Mouse (Mus musculus): Measurements from ENCODE around the gene Pecam1. TPM values are rescaled to one million over a fixed set of nuclear protein-coding genes. Genes with fewer than 3 reads are reported as not detected.

Gene Pecam1
- polyA plus RNA-seq, 1 experiment from 2014 or later = 172 TPM

DNA sequence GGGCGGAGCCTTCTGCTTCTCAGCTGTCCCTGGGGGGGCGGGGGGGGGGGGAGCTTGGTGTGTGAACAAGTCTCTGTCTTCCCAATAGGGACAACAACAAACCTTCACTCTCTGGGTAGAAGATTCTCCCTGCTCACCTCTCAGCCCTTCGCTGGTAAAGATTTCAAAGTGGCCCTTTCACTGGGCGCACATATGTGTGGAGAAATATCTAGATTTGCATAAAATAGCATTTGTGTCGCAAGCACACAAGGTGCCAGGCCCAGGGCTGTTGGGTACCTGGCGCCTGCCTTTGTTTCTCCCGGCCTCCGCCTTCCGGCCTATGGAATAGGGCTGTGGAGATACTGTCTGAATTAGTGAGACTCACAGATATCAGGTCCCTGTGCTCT lies 12.4 kb upstream of the Pecam1 start:
- no peak for DNase-seq (ENCODE audit: low spot score)
- Histone ChIP-seq H3K9me3 (ENCODE audit: low read length) (no peaks in the 10 kb centered on the region), H3K4me1 (ENCODE audit: insufficient read depth, low read depth, low read length) (peaks cover 6% of the 10 kb centered on the region; the same call in 1 of the 2 replicates), H3K27me3 (replicated peaks; ENCODE audit: insufficient read depth, low read length) (no peaks in the 10 kb centered on the region), H3K4me2 (replicated peaks; ENCODE audit: low read depth, low read length) (no peak overlapping the region), H3K4me3 (ENCODE audit: low read depth, low read length) (no peak overlapping the region), H3K27ac (ENCODE audit: low read length) (peak overlapping the region; percentile 77), H3K9ac (replicated peaks; ENCODE audit: low read depth) (no peak overlapping the region), H3K36me3 (ENCODE audit: insufficient read depth, low read length) (peaks cover 1% of the 10 kb centered on the region; the same call in 1 of the 2 replicates)
- 65% methylated on average over 9 of the region's 9 CpGs for WGBS
- no peak for ATAC-seq
- no peak for TF ChIP-seq EP300 (IDR thresholded peaks at IDR 0.05)
- no peak for TF ChIP-seq CTCF (IDR thresholded peaks at IDR 0.05)

GRCm38 (mm10) chr11:106762139-106762799 lies 11.8 kb upstream of the Pecam1 start:
- Histone ChIP-seq H3K36me3 (ENCODE audit: insufficient read depth, low read length) (no peaks in the 10 kb centered on the region), H3K9me3 (ENCODE audit: low read length) (no peaks in the 10 kb centered on the region), H3K4me2 (replicated peaks; ENCODE audit: low read depth, low read length) (no peak overlapping the region), H3K4me3 (ENCODE audit: low read depth, low read length) (no peak overlapping the region), H3K9ac (replicated peaks; ENCODE audit: low read depth) (no peak overlapping the region), H3K27ac (ENCODE audit: low read length) (peak overlapping the region; percentile 77), H3K4me1 (ENCODE audit: insufficient read depth, low read depth, low read length) (peaks cover 6% of the 10 kb centered on the region; the same call in 1 of the 2 replicates), H3K27me3 (replicated peaks; ENCODE audit: insufficient read depth, low read length) (no peaks in the 10 kb centered on the region)
- WGBS = 32% methylated on average over 5 of the region's 5 CpGs
- peak; percentile 91 for DNase-seq (ENCODE audit: low spot score)
- TF ChIP-seq CTCF (IDR thresholded peaks at IDR 0.05) = no peak
- no peak for TF ChIP-seq EP300 (IDR thresholded peaks at IDR 0.05)
- peak; percentile 92 for ATAC-seq

DNA sequence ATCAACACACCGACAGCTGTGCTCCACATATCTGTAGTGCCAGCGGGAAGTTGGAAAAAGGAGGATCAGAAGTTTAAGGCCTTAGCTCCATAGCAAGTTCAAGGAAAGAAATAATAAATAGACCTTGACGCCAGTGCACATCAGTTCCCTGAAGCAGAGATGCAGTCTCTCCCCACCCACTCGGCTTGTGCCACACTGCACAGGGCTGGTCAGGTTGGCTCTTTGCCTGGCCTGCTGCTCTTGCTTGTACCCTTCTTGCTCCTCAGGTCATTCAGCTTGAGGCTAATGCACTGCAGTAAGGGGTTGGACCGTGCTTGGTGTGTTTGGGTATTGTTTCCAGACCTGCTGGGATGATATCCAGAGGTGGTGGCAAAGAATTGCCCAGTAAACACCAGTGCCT lies 10.1 kb upstream of the Pecam1 start:
- Histone ChIP-seq H3K9ac (replicated peaks; ENCODE audit: low read depth) (no peak overlapping the region), H3K27ac (ENCODE audit: low read length) (no peak overlapping the region), H3K27me3 (replicated peaks; ENCODE audit: insufficient read depth, low read length) (no peaks in the 10 kb centered on the region), H3K36me3 (ENCODE audit: insufficient read depth, low read length) (no peaks in the 10 kb centered on the region), H3K4me3 (ENCODE audit: low read depth, low read length) (no peak overlapping the region), H3K9me3 (ENCODE audit: low read length) (no peaks in the 10 kb centered on the region), H3K4me1 (ENCODE audit: insufficient read depth, low read depth, low read length) (peaks cover 6% of the 10 kb centered on the region; the same call in 1 of the 2 replicates), H3K4me2 (replicated peaks; ENCODE audit: low read depth, low read length) (no peak overlapping the region)
- TF ChIP-seq EP300 (IDR thresholded peaks at IDR 0.05) (no peak), CTCF (IDR thresholded peaks at IDR 0.05) (no peak)
- WGBS = 95% methylated on average over 5 of the region's 5 CpGs
- ATAC-seq = no peak
- no peak for DNase-seq (ENCODE audit: low spot score)

DNA sequence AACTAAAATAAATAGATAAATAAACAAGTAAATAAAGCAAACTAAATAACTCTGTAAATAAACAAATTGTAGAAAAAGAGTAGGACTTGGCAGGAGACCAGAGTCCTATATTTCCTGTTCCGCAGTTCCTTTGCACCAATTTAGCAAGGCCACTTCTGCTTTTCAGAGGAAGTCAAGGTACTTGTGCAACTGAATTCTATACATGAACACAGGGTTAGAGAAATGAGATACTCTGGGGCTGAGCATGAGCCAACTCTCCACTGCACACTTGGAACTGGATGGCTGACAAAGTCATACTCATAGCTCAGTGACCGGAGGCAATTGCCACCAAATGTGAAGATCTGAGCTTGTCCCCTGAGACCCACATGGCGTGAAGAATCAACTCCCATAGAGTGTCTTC lies 8.6 kb upstream of the Pecam1 start:
- H3K27me3 ChIP-seq (replicated peaks; ENCODE audit: insufficient read depth, low read length) = no peaks in the 10 kb centered on the region
- 79% methylated on average over 3 of the region's 3 CpGs for WGBS
- no peak for TF ChIP-seq CTCF (IDR thresholded peaks at IDR 0.05)
- no peak for TF ChIP-seq EP300 (IDR thresholded peaks at IDR 0.05)

DNA sequence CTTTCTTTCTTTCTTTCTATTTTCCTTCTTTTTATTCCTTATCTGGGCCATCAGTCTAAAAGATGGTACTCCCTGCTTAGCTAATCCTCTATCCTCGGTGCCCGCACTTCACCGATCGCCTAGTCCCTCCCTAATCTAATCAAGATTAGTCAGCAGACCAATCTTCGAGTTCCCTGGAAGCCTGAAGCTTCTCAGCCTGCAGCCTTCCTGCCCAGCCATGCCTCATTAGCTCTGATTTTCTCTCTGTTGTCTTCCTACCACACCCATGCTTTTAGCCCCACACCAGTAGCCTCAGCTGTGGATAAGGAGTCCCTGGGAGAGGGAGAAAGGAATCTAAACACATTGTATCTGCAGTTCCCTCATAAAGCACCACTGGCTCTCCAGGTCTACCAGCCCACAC lies 5.2 kb upstream of the Pecam1 start:
- no peak for ATAC-seq
- no peak overlapping the region for H3K4me2 ChIP-seq (replicated peaks; ENCODE audit: low read depth, low read length)

More for the DNA sequence above, 8.6 kb upstream of the Pecam1 start:
- H3K36me3 ChIP-seq (ENCODE audit: insufficient read depth, low read length) = no peaks in the 10 kb centered on the region
- DNase-seq (ENCODE audit: low spot score) (peak; percentile 38), ATAC-seq (no peak)
- no peaks in the 10 kb centered on the region for H3K9me3 ChIP-seq (ENCODE audit: low read length)
- H3K4me3 ChIP-seq (ENCODE audit: low read depth, low read length) = no peak overlapping the region
- peaks cover 6% of the 10 kb centered on the region; the same call in 1 of the 2 replicates for H3K4me1 ChIP-seq (ENCODE audit: insufficient read depth, low read depth, low read length)
- no peak overlapping the region for H3K9ac ChIP-seq (replicated peaks; ENCODE audit: low read depth)
- no peak overlapping the region for H3K27ac ChIP-seq (ENCODE audit: low read length)
- no peak overlapping the region for H3K4me2 ChIP-seq (replicated peaks; ENCODE audit: low read depth, low read length)

GRCm38 (mm10) chr11:106753314-106753713 lies 2.9 kb upstream of the Pecam1 start:
- no peak for ATAC-seq
- Histone ChIP-seq H3K27me3 (replicated peaks; ENCODE audit: insufficient read depth, low read length) (no peaks in the 10 kb centered on the region), H3K36me3 (ENCODE audit: insufficient read depth, low read length) (no peaks in the 10 kb centered on the region), H3K9ac (replicated peaks; ENCODE audit: low read depth) (no peak overlapping the region), H3K27ac (ENCODE audit: low read length) (no peak overlapping the region), H3K4me1 (ENCODE audit: insufficient read depth, low read depth, low read length) (no peaks in the 10 kb centered on the region), H3K4me3 (ENCODE audit: low read depth, low read length) (no peak overlapping the region), H3K4me2 (replicated peaks; ENCODE audit: low read depth, low read length) (no peak overlapping the region), H3K9me3 (ENCODE audit: low read length) (no peaks in the 10 kb centered on the region)
- WGBS = 63% methylated on average over 6 of the region's 6 CpGs
- DNase-seq (ENCODE audit: low spot score) = no peak
- TF ChIP-seq EP300 (IDR thresholded peaks at IDR 0.05) (no peak), CTCF (IDR thresholded peaks at IDR 0.05) (no peak)

More for the DNA sequence above, 5.2 kb upstream of the Pecam1 start:
- DNase-seq (ENCODE audit: low spot score) = no peak
- TF ChIP-seq EP300 (IDR thresholded peaks at IDR 0.05) (no peak), CTCF (IDR thresholded peaks at IDR 0.05) (no peak)
- no peak overlapping the region for H3K4me3 ChIP-seq (ENCODE audit: low read depth, low read length)
- no peaks in the 10 kb centered on the region for H3K27me3 ChIP-seq (replicated peaks; ENCODE audit: insufficient read depth, low read length)
- H3K9ac ChIP-seq (replicated peaks; ENCODE audit: low read depth) = no peak overlapping the region
- H3K9me3 ChIP-seq (ENCODE audit: low read length) = no peaks in the 10 kb centered on the region
- no peak overlapping the region for H3K27ac ChIP-seq (ENCODE audit: low read length)
- no peaks in the 10 kb centered on the region for H3K4me1 ChIP-seq (ENCODE audit: insufficient read depth, low read depth, low read length)
- WGBS = 58% methylated on average over 5 of the region's 5 CpGs
- no peaks in the 10 kb centered on the region for H3K36me3 ChIP-seq (ENCODE audit: insufficient read depth, low read length)

Data from lung, postnatal 0 days (tissue).